Mouse (Mus musculus): ENCODE results near the gene Nrl.

GRCm38 (mm10) chr14:55536116-55536745 is 11.4 kb upstream of the Nrl start:
- no peak for TF ChIP-seq POLR2A (IDR thresholded peaks at IDR 0.05; ENCODE audit: low read depth, low read length)
- TF ChIP-seq CTCF (IDR thresholded peaks at IDR 0.05; ENCODE audit: extremely low read depth, insufficient read length, insufficient replicate concordance, low read depth, low read length), result peak; percentile 76; the same call in 1 of the 2 replicates
